Mouse (Mus musculus) left cerebral cortex, adult 9 months (tissue): ENCODE measurements around the gene Sh3gl2.

Source experiments
- DNase-seq, 2 experiments: peaks; one replicate each; pipeline ENCODE4 v3.0.0; 2022; ENCODE audit warnings: low spot score in 2 of 2

Sh3gl2 gene

DNA sequence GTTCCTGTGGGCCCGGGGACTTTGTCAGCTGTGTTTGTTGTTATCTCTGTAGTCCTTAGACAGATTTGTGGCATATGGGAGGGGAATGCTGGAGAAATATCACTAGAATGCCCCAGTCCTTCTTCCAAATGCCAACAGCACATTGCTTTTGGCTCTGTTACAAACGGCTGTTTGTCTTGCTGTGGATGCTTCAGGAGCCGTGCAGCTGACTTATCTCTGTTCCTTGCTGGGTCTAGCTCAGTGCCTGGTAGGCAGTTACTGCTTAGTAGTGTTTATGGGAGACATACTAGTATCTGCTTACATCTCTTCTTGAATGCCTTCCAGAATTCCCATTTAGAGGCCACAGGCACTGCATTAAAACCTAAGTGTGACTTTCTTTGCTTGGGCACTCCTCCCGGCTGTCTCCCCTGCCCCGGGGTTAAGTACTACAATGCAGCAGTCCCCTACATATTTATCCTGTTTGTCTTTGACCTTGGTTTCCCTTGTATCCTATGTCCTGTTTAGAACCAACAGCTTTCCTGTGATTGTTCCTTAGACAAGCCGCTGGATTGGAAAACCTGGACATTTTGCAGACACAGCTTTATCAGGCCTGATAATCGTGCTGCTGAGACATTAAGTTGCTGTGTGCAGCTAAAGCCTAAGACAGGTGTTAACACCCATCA lies 101.1 kb downstream of the Sh3gl2 start:
- no peak for DNase-seq

GRCm38 (mm10) chr4:85319092-85319491 lies 114.2 kb downstream of the Sh3gl2 start:
- no peak for DNase-seq

GRCm38 (mm10) chr4:85325454-85325853 lies 120.5 kb downstream of the Sh3gl2 start:
- DNase-seq: peak; percentile 65 to 83

DNA sequence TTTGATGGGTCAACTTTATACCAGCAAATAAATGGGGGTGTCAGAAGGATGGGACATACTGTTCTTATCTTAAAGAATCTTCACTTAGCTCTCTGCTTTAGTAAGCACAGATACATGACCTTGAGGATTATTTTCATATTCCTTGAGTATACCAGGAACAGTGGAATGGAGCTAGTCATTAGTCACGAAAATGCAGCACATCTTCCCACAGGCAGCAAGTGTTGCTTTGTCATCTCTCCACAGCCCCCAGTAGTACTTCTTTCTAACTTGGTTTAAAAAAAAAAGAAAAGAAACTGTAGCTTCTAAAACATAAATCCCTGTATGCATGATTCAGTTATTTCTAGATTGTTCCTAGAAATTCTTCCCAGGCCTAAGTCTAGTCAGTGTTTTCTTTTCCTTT lies 121.1 kb downstream of the Sh3gl2 start:
- no peak for DNase-seq

DNA sequence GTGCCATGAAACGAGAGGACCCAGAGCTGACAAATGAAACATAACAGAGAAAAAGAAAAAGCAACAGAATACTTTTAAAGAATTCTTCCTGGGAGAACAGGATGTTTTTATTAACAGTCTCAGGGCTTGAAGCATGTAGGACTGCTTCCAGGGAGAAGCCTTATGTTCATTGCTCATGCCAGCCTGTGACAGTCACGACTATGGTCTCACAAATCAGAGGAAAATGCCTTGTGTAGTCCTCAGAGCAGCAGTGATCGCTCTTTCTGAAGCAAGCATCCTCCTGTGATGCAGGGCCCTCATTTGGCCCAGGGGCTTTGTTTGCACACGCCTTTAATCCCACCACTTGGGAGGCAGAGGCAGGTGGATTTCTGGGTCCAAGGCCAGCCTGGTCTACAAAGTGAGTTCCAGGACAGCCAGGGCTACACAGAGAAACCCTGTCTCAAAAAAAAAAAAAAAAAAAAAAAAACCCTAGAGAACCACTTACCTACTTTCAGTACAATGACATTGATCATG lies 129.8 kb downstream of the Sh3gl2 start:
- peak in 1 of 2 experiments; percentile 69 for DNase-seq

DNA sequence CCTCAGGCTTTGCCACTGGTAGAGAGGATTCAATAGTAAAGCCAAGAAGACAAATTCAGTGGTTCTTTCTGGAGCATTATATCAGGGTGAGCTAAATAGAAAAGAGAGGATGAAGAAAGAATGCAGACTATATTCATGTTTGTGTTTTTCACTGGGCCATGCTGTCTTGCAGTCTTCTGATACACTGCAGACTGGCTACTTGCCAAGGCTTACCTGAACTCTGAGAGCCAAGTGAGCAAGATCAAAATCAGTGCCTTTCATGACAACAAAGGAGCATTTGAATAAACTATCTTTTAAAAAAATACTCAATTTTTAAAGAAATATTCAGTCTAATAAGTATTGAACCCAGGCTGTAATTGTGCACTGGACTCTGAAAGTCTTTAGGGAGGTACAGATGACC lies 131.4 kb downstream of the Sh3gl2 start:
- no peak for DNase-seq

DNA sequence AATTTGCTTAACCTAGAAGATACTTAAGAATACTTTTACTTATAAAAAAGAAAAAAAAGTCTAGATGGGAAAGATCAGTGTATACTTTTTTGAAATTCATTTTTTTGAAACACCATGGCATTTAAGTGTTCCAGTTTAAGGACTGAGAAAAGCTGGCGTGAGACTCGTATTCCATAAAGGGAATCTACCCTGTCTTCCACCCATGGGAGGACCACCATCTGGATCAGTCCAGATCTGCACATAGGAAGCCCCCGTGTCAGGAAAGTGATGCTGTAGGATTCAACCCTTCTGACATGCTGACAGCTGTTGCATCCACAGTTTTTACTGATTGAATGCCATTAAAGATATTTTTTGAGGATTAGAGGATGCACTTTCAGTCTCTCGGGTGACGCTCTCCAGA lies 134.2 kb downstream of the Sh3gl2 start:
- DNase-seq: no peak

DNA sequence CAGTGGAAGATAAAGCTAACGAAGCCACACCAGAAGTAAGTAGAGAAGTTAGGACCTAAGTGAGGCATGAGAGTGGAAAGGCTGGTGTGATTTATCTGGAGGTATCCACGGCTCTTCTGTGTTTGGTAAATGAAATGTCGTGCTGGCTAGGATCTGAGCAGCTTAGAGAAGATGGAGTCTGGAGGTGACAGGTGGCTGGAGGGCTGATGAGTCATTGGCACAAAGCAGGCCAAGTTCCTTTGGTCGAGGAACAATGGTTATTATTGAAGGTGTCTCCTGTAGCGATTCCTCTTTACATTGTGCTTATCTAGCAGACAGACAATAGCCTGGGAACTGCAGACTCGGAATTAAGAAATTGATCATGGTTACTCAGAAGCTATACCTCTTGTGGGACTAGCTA lies 135.8 kb downstream of the Sh3gl2 start:
- no peak for DNase-seq

DNA sequence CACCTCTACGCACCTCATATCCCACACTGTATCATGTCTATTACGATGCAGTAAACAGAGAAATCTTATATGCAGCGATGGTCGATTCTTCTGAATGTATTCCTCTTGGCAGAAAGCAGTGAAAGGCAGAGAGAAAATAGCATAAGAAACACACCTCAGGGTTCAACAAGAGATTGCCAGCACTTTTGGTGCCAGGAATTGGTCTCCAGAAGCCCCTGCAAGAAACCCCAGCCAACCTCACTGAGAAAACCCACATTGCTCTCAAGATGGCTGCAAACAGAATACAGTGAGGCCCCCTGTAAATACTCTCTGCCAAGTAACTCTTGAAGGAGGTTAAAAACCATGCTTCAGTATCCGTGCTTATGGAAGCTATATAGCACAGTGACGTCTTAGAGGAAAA lies 141.0 kb downstream of the Sh3gl2 start:
- DNase-seq: no peak

GRCm38 (mm10) chr4:85348079-85348643 lies 143.2 kb downstream of the Sh3gl2 start:
- DNase-seq: no peak

DNA sequence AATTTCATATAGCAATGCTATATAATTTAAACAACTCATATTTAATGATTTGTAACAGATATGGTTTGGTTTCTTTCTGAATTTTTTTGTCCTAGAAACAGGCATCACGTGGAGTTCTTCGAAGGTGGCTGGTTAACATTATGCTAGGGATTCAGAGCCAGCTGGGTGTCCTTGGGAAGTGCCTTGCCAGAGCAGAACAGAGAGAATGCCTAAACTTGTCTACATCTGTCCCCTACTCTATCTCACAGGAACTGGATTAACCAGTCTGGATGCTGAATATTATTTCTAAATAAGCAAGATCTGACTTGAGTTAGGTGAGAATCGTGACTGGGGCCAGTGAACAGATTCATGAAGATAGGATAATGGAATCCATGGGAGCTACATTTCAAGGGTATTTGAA lies 157.7 kb downstream of the Sh3gl2 start:
- no peak for DNase-seq

DNA sequence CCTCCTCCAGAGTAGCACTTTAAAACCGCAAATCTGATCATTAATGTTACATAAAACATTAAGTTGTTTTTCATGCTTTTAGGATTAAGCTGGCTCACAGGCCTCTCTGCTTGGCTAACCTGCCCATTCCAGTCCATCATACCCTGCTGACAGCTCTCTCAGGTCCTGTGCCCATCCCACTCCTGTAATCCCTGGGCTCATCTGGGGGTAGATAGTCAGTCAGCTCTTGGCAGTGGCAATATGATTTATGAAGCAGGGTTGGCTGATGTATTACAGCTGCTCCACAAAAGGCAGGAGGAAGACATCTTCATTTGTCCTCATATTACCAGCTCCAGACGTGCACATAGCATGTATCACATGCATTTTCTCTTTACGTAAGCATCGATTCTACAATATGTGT lies 158.3 kb downstream of the Sh3gl2 start:
- no peak for DNase-seq

DNA sequence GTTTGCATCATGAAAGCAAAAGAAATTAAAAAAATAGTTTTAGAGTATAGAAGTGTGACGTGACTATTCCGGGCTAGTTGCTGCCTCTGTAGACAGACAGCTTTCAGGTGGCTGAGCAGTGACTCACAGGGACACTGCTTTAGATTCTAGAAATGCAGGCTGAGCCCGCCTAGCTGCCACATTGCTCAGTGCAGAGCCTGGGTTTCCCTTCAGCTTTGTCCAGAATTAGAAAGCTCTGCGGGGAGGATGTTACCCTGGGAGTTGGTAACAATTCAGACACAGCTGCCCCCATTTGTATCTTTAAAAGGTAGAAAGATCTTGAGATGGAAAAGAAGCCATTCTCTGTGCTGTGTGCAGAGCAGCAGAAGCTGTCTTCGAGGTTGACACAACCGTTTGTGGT lies 166.1 kb downstream of the Sh3gl2 start:
- peak; percentile 59 to 74 for DNase-seq

DNA sequence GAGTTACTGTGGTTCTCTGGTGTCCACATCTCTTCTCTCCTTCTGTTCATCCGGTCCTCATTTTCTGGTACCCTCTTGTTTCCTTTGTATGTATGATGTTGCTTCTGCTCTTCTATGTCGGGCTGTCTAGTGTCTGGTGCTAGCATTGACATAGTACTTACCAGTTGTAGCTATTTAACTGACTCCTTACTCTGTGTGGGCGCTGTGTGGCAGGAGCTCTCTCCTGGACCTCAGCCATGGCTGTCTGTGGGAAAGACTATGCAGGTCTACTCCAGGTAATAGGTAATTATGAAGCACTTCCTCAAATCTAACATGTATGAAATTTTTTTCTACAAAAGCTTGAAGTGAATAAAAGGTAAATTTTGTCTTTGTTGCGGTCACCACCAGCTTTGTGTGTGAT lies 169.9 kb downstream of the Sh3gl2 start:
- no peak for DNase-seq

DNA sequence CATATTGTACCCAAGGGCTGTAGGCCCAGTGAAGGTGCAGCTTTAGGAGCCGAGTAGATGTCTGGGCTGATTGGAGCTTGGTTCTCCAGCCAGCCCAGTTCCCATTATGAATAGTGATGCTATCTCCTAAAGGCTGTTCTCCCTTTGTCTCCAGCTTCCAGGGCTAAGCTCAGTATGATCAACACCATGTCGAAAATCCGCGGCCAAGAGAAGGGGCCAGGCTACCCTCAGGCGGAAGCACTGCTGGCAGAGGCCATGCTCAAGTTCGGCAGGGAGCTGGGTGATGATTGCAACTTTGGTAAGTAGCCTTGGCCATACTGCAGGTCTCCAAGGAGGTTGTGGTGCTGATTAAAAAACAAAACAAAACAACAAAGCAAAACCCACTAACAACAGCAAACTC lies 171.3 kb downstream of the Sh3gl2 start:
- no peak for DNase-seq

DNA sequence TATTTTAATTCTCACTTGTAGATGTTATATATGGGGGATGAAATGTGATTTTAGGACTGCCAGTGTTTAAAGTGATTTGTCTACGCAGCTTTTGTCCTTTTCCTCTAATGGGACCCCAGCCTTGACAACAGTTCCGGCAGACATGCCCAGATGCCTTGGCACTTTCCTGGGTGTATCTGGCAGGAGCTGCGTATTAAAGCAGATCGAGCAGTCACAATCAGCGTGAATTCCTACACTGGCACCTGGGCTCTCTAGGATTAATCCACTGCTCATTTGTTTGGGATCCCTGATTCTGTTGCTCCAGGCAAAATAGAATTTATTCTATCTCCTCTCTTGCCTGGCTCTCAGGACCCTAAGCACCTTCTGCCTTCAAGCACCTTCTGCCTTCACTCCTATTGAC lies 171.7 kb downstream of the Sh3gl2 start:
- no peak for DNase-seq

- DNase-seq: no peak
These were observed 180.3 kb downstream of the Sh3gl2 start for GRCm38 (mm10) chr4:85385241-85385640.

- no peak for DNase-seq
These were observed 182.8 kb downstream of the Sh3gl2 start for GRCm38 (mm10) chr4:85387676-85388075.

GRCm38 (mm10) chr4:85391795-85392194 lies 186.9 kb downstream of the Sh3gl2 start:
- DNase-seq: peak in 1 of 2 experiments; percentile 39

DNA sequence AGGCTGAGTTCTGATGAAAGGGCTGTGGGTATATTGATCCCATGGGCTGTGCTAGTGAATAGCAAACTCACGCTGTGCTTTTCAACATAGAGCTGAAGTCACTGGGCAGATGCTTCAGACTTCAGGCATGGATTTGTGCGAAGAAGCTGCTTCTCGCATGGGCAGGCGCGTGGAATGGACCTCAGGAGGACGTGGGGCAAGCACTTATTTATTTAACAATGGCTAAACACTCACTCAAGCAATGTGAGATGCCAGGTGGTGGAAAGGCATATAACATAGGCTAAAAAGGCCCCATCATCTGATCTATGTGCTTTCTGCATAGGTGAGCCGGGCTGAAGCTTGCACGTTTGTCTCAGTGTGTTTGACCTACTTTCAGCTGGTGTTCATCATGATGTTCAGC lies 193.8 kb downstream of the Sh3gl2 start:
- no peak for DNase-seq

GRCm38 (mm10) chr4:85402823-85403222 lies 197.9 kb downstream of the Sh3gl2 start:
- DNase-seq: peak in 1 of 2 experiments; percentile 64

GRCm38 (mm10) chr4:85404424-85405194 lies 199.7 kb downstream of the Sh3gl2 start:
- DNase-seq: peak in 1 of 2 experiments; percentile 68

GRCm38 (mm10) chr4:85405276-85405675 lies 200.3 kb downstream of the Sh3gl2 start:
- no peak for DNase-seq
